20 mouse cellular contexts compared by ENCODE assay signal in the genomic region with DNA sequence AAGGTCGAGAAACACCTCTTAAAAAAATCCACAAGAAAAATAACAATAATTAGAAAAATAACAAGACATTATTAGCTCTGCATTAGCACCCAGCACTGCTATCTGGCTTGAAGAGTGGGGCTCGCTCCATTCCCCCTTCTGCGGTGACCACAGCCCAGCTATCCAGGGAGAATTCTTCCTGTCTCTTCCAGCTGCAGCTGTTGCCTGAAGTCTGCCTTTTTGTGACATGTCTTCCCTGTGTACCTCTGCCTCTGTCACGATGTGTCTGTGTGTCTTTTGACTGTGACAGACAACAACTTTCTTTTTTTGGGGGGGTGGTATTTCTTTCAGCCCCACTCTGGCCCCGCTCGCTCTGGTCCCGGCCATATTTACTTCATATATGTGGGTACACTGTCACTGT. TPM values are rescaled to one million over a fixed set of nuclear protein-coding genes. Genes with fewer than 3 reads are reported as not detected.
DNase-seq lines count a peak whose midpoint lies in the region; ATAC-seq and TF ChIP-seq lines count a peak whose summit lies in the region.
"Had no signal": no experiment of that assay in that cellular context is flagged by ENCODE, and none has a peak within 500 bp of the region (broad histone marks: within the 10 kb centered on the region; RNA-seq: fewer than 3 reads in every experiment).

No protein-coding gene starts in this region.

- H3K4me3 ChIP-seq in heart, embryonic 11.5 days (ENCODE audit: low read depth, low read length): no peak overlapping the region
- no peak overlapping the region for H3K4me3 ChIP-seq in heart, embryonic 15.5 days
- H3K4me3 ChIP-seq in C2C12 (ENCODE audit: insufficient read depth, poor library complexity, severe bottlenecking): no peak overlapping the region
- H3K4me3 ChIP-seq in myocyte: no peak overlapping the region
- H3K4me3 ChIP-seq: embryonic facial prominence, embryonic 10.5 days; forebrain, embryonic 13.5 days; hindbrain, embryonic 13.5 days had no signal

- no peak overlapping the region for H3ac ChIP-seq in C2C12 (ENCODE audit: control insufficient read depth, insufficient read length, low read depth)
- no peak overlapping the region for H3ac ChIP-seq in myocyte (ENCODE audit: control insufficient read depth, insufficient read length)

- H3K4me1 ChIP-seq in heart, embryonic 11.5 days (ENCODE audit: control insufficient read depth, insufficient read depth, low read length): peaks cover 56% of the 10 kb centered on the region
- H3K4me1 ChIP-seq in heart, embryonic 15.5 days (replicated peaks): peaks cover 75% of the 10 kb centered on the region

- no peak for TF ChIP-seq CTCF in C2C12 (IDR thresholded peaks at IDR 0.05; ENCODE audit: control insufficient read depth, insufficient read depth, insufficient read length)

- TF ChIP-seq POLR2A in myocyte (IDR thresholded peaks at IDR 0.05; ENCODE audit: insufficient read length, low read depth): no peak

- H3K27me3 ChIP-seq in heart, embryonic 11.5 days (ENCODE audit: control insufficient read depth, insufficient read depth, low read length): no peaks in the 10 kb centered on the region
- H3K27me3 ChIP-seq in heart, embryonic 15.5 days: no peaks in the 10 kb centered on the region
- H3K27me3 ChIP-seq in C2C12 (ENCODE audit: control insufficient read depth, insufficient read depth, insufficient read length) (no peaks in the 10 kb centered on the region), myocyte (ENCODE audit: control insufficient read depth, insufficient read depth, insufficient read length) (no peaks in the 10 kb centered on the region)

- no peak for DNase-seq in heart, adult 18-20 months
- no peak for DNase-seq in heart, postnatal 4 days
- DNase-seq: adrenal gland, adult 8-10 months; adrenal gland, postnatal 36 days; cerebellum, adult 2 months; cerebellum, postnatal 10 days; forebrain, postnatal 0 days; gastrocnemius, postnatal 36 days; kidney, adult 11 months; kidney, adult 9 months had no signal

- H3K27ac ChIP-seq in heart, embryonic 11.5 days (ENCODE audit: low read depth, low read length): peak overlapping the region; percentile 96
- H3K27ac ChIP-seq in heart, embryonic 15.5 days: peak overlapping the region; percentile 94
- H3K27ac ChIP-seq: embryonic facial prominence, embryonic 10.5 days; forebrain, embryonic 13.5 days; hindbrain, embryonic 13.5 days; hindbrain, postnatal 0 days had no signal

- WGBS in heart, embryonic 11.5 days (ENCODE audit: insufficient replicate concordance): 88% methylated on average over 7 of the region's 7 CpGs
- 83% methylated on average over 7 of the region's 7 CpGs for WGBS in heart, embryonic 15.5 days

- H3K9me3 ChIP-seq in heart, embryonic 11.5 days (replicated peaks; ENCODE audit: control insufficient read depth, low read length): no peaks in the 10 kb centered on the region
- H3K9me3 ChIP-seq in heart, embryonic 15.5 days (replicated peaks): no peaks in the 10 kb centered on the region
- H3K9me3 ChIP-seq: embryonic facial prominence, embryonic 10.5 days; forebrain, embryonic 13.5 days had no signal

- no peak overlapping the region for H3K4me2 ChIP-seq in heart, embryonic 11.5 days
- no peak overlapping the region for H3K4me2 ChIP-seq in heart, embryonic 15.5 days
- peak overlapping the region; percentile 19 for H3K4me2 ChIP-seq in myocyte (ENCODE audit: low read depth)
- H3K4me2 ChIP-seq: forebrain, embryonic 13.5 days; hindbrain, embryonic 13.5 days had no signal

- H3K79me3 ChIP-seq in C2C12 (ENCODE audit: low read depth): peaks cover 97% of the 10 kb centered on the region

- H3K79me2 ChIP-seq in C2C12 (ENCODE audit: control insufficient read depth, insufficient read depth): peaks cover 100% of the 10 kb centered on the region
- H3K79me2 ChIP-seq in myocyte (ENCODE audit: control insufficient read depth, insufficient read depth): peaks cover 90% of the 10 kb centered on the region

- no peak overlapping the region for H3K9ac ChIP-seq in heart, embryonic 11.5 days (ENCODE audit: low read depth, low read length)
- no peak overlapping the region for H3K9ac ChIP-seq in heart, embryonic 15.5 days
- H3K9ac ChIP-seq: forebrain, embryonic 13.5 days; forebrain, postnatal 0 days; hindbrain, embryonic 13.5 days had no signal

- no peaks in the 10 kb centered on the region for H3K36me3 ChIP-seq in heart, embryonic 11.5 days (ENCODE audit: control insufficient read depth, insufficient read depth, low read length)
- no peaks in the 10 kb centered on the region for H3K36me3 ChIP-seq in heart, embryonic 15.5 days
- H3K36me3 ChIP-seq in C2C12 (ENCODE audit: control insufficient read depth, insufficient read depth): peaks cover 24% of the 10 kb centered on the region
- H3K36me3 ChIP-seq in myocyte (ENCODE audit: control insufficient read depth, insufficient read depth): no peaks in the 10 kb centered on the region
- H3K36me3 ChIP-seq: embryonic facial prominence, embryonic 10.5 days; G1E; hindbrain, embryonic 13.5 days had no signal

- no peak for ATAC-seq in heart, embryonic 11.5 days (replicated peaks; ENCODE audit: insufficient number of reproducible peaks, low FRiP score, low TSS enrichment)
- no peak for ATAC-seq in heart, embryonic 15.5 days (replicated peaks; ENCODE audit: insufficient number of reproducible peaks, insufficient read depth, low FRiP score, low read depth)
- ATAC-seq: CD4-positive, CD25-positive, alpha-beta regulatory T cell, adult 4 months; forebrain, embryonic 13.5 days; forebrain, postnatal 0 days; hindbrain, postnatal 0 days had no signal

TF ChIP-seq in C2C12, 6 proteins besides CTCF, POLR2A, EP300 and RAD21:
- TF ChIP-seq MYOD1 (IDR thresholded peaks at IDR 0.05; ENCODE audit: control insufficient read depth, insufficient read length, low read depth) (peak; percentile 83), FOSL1 (IDR thresholded peaks at IDR 0.05; ENCODE audit: insufficient read depth, low read length, poor library complexity, severe bottlenecking) (no peak), MAX (IDR thresholded peaks at IDR 0.05) (no peak)

TF ChIP-seq in myocyte, 11 proteins besides CTCF, POLR2A, EP300 and RAD21:
- TF ChIP-seq MYOD1 (IDR thresholded peaks at IDR 0.05; ENCODE audit: control insufficient read depth in 1 of 3, insufficient read length in 2 of 3, low read depth in 2 of 3): peak; percentile 66 to 98 (median 94)
- peak; percentile 27 to 84 (median 44) for TF ChIP-seq MYOG (IDR thresholded peaks at IDR 0.05; ENCODE audit: control insufficient read depth in 1 of 3, insufficient read depth in 1 of 3, insufficient read length in 2 of 3, low read depth in 2 of 3)
- TF ChIP-seq TCF3 (IDR thresholded peaks at IDR 0.05; ENCODE audit: insufficient read length, low read depth): peak; percentile 30
- TF ChIP-seq SRF (IDR thresholded peaks at IDR 0.05; ENCODE audit: control insufficient read depth, insufficient read length, low read depth): no peak
- no peak for TF ChIP-seq USF1 (IDR thresholded peaks at IDR 0.05; ENCODE audit: low read depth)
- TF ChIP-seq CEBPB (IDR thresholded peaks at IDR 0.05; ENCODE audit: insufficient read depth, poor library complexity, severe bottlenecking): no peak
- TF ChIP-seq TCF12 (IDR thresholded peaks at IDR 0.05; ENCODE audit: insufficient read depth, poor library complexity, severe bottlenecking): peak; percentile 64
- TF ChIP-seq E2F4 (IDR thresholded peaks at IDR 0.05; ENCODE audit: insufficient read depth): no peak
- TF ChIP-seq REST (IDR thresholded peaks at IDR 0.05; ENCODE audit: insufficient read depth, insufficient read length): no peak
- TF ChIP-seq POLR2AphosphoS2 (IDR thresholded peaks at IDR 0.05; ENCODE audit: insufficient read length, low read depth): no peak
- no peak for TF ChIP-seq MAX (IDR thresholded peaks at IDR 0.05; ENCODE audit: low read depth)

RNA-seq across cellular contexts. Expression of gene Parvb, which starts 20.8 kb away (rescaled TPM):
- 19.3 and 21.1 TPM in 2 replicates for polyA plus RNA-seq in heart, embryonic 11.5 days (2014; fragmentation: Nextera tagmentation; extraction: Ambion mirVana)
- total RNA-seq in heart, adult 18-20 months (2021): 100 to 1,000 TPM in 1 of 2 experiments, 10 to 100 TPM in 1; 89.9 to 103 TPM
- 12.2 and 13.5 TPM in 2 replicates for polyA plus RNA-seq in heart, embryonic 15.5 days (2015; fragmentation: Nextera tagmentation; extraction: Ambion mirVana)
- total RNA-seq in heart, postnatal 4 days (2021): 100 to 1,000 TPM; 172 to 177 TPM
- polyA plus RNA-seq in C2C12 (2012; fragmentation: generic; extraction: Trizol) (103 TPM), myocyte (2012; fragmentation: generic; extraction: Trizol) (86.2 TPM)
